In the genomic region with DNA sequence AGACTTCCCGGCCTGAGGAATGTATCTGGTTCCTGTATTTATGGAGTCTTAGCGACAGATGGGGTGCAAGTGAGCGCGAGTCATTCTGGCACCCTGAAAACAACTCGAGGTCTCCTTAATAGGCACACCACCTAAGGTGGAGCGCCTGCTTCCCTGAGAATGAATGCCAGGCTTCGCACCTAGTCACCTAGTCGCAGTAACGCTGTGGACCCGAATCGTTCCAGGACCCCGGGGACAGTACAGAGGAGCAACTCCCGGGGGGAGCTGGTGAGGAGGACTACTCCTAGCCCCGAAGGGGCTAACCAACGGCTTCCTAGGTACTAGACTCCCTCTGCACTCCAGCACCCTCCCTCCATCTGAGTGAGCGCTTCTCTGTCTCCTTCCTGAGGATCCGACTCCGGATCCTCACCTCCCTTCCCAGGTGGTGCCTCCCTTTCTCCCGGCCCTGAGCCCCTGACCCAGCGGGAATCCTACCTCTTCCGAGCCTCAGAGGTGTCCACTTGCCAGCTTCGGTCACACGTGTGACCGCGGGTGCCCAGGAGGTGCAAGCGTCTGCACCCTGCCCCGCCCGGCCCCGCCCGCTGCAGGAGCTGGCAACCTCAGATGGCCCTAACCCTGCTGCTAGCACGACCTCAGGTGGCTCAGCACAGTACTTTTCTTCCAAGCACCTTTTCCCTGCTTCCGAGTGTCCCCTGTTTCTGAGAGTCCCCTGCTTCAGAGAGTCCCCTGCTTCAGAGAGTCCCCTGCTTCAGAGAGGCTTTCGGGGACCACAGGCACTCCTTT, we compare ENCODE assay signal across 9 mouse cellular contexts. TPM values are rescaled to one million over a fixed set of nuclear protein-coding genes. Genes with fewer than 3 reads are reported as not detected.
DNase-seq lines count a peak whose midpoint lies in the region; ATAC-seq lines count a peak whose summit lies in the region.
"Had no signal": no experiment of that assay in that cellular context is flagged by ENCODE, and none has a peak within 500 bp of the region (broad histone marks: within the 10 kb centered on the region; RNA-seq: fewer than 3 reads in every experiment).

Gene Tmem45b (minus strand): TSS at position 771 of the 783 bp plus-strand sequence.

- peak within 1 kb of the TSS; percentile 28 for H3K4me2 ChIP-seq in hindbrain, embryonic 16.5 days (ENCODE audit: low read length)
- H3K4me2 ChIP-seq in liver, embryonic 12.5 days = peak within 1 kb of the TSS; percentile 32

- H3K4me3 ChIP-seq in hindbrain, embryonic 16.5 days (ENCODE audit: low read length) = peak within 1 kb of the TSS; percentile 2; the same call in 1 of the 2 replicates
- H3K4me3 ChIP-seq in liver, embryonic 12.5 days = no peak within 1 kb of the TSS

- peak; percentile 9 to 14 for DNase-seq in cerebellum, postnatal 25 days
- DNase-seq in adrenal gland, postnatal 14 days = peak; percentile 37
- no peak for DNase-seq in gastrocnemius, postnatal 36 days
- DNase-seq in ovary, postnatal 14 days (ENCODE audit: low spot score) = no peak
- no peak for DNase-seq in frontal cortex, adult 2 months (ENCODE audit: extremely low spot score in 1 of 2, low spot score in 1 of 2)

- intact Hi-C loops in gastrocnemius, postnatal 36 days (cut with DNase I) = no loop called here

- 10% methylated on average over 32 of the region's 33 CpGs for WGBS in hindbrain, embryonic 16.5 days
- WGBS in liver, embryonic 12.5 days (ENCODE audit: insufficient replicate concordance) = 5% methylated on average over 33 of the region's 33 CpGs

- ATAC-seq in cerebellum, adult (ENCODE audit: insufficient number of reproducible peaks, low FRiP score, low TSS enrichment) = no peak
- no peak for ATAC-seq in hindbrain, embryonic 16.5 days
- ATAC-seq in liver, embryonic 12.5 days = no peak

- H3K9ac ChIP-seq in hindbrain, embryonic 16.5 days (ENCODE audit: low read depth, low read length) = no peak within 1 kb of the TSS
- H3K9ac ChIP-seq in liver, embryonic 12.5 days = no peak within 1 kb of the TSS

- H3K9me3 ChIP-seq in hindbrain, embryonic 16.5 days (ENCODE audit: control insufficient read depth, low read length) = no peaks in the 10 kb centered on the region
- no peaks in the 10 kb centered on the region for H3K9me3 ChIP-seq in liver, embryonic 12.5 days (replicated peaks)

- no peaks in the 10 kb centered on the region; the same call in 1 of the 2 replicates for H3K4me1 ChIP-seq in hindbrain, embryonic 16.5 days (ENCODE audit: control insufficient read depth, insufficient read depth, low read depth, low read length)
- no peaks in the 10 kb centered on the region for H3K4me1 ChIP-seq in liver, embryonic 12.5 days

- H3K36me3 ChIP-seq in hindbrain, embryonic 16.5 days (ENCODE audit: control insufficient read depth, insufficient read depth, low read length) = no peaks in the 10 kb centered on the region
- no peaks in the 10 kb centered on the region for H3K36me3 ChIP-seq in liver, embryonic 12.5 days

- H3K27me3 ChIP-seq in hindbrain, embryonic 16.5 days (replicated peaks; ENCODE audit: control insufficient read depth, insufficient read depth, low read length) = peaks cover 12% of the 10 kb centered on the region
- peaks cover 33% of the 10 kb centered on the region for H3K27me3 ChIP-seq in liver, embryonic 12.5 days (replicated peaks)

- H3K27ac ChIP-seq in hindbrain, embryonic 16.5 days (ENCODE audit: low read depth, low read length) = no peak within 1 kb of the TSS
- no peak within 1 kb of the TSS for H3K27ac ChIP-seq in liver, embryonic 12.5 days

RNA-seq across cellular contexts. Expression of gene Tmem45b, which starts in this region (rescaled TPM):
- 52.2 and 71.6 TPM in 2 replicates for total RNA-seq in adrenal gland, postnatal 14 days (2021)
- 0.16 and 0.26 TPM in 2 replicates for polyA plus RNA-seq in hindbrain, embryonic 16.5 days (2015; fragmentation: Nextera tagmentation; extraction: Ambion mirVana)
- polyA plus RNA-seq in liver, embryonic 12.5 days (2016; fragmentation: Nextera tagmentation; extraction: Ambion mirVana) = not detected in 2 replicates
- under 1 TPM; 0.51 to 0.67 TPM for total RNA-seq in gastrocnemius, postnatal 36 days (2021)
- 0.30 and 0.55 TPM in 2 replicates for polyA plus RNA-seq in frontal cortex, adult 2 months (2012; rRNA removed)
- total RNA-seq: neutrophil, adult 5-6 weeks had no signal

Comparison
In these comparisons a context has a peak if more than half of its experiments do, and no peak if none do; other contexts are left out.
1. RNA of gene Tmem45b (total RNA-seq): 52.2 to 71.6 TPM in adrenal gland, postnatal 14 days; 0.51 to 0.67 TPM in gastrocnemius, postnatal 36 days; every median in the first group is over 10 times any median in the second.
2. DNase-seq: peak in cerebellum, postnatal 25 days (2 of 2) and adrenal gland, postnatal 14 days (single experiment); none in gastrocnemius, postnatal 36 days (0 of 2), ovary, postnatal 14 days (single experiment) and frontal cortex, adult 2 months (0 of 2).